Mouse (Mus musculus): Measurements from ENCODE around the gene Txndc12. TPM values are rescaled to one million over a fixed set of nuclear protein-coding genes. Genes with fewer than 3 reads are reported as not detected.
A peak's percentile ranks its signal among the peaks of the same experiment; 100 is the strongest.

Gene Txndc12
- total and polyA plus RNA-seq, 2 experiments = 19.4 to 41.4 TPM

DNA sequence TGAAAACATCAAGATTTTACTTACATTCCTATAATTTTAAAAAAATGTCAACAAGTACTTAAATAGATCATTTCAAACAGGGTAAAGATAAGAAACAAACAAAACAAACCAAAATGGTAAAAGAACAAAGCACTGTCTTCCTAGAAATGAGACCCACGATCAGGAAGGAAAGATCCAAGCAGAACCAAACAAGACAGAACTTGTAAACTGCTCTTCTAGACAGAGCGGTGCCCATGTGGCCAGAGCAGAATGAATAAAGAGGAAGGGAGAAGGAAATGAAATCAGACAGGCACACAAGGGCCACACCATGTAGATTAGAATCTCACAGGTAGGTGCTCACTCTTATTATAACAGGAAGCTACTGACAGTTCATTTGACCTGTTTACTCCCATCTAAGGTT, 7.8 kb upstream of the Txndc12 start:
- TF ChIP-seq CTCF (IDR thresholded peaks at IDR 0.05; ENCODE audit: low read depth, low read length) (no peak), POLR2A (IDR thresholded peaks at IDR 0.05; ENCODE audit: extremely low read depth, insufficient read depth, low read length) (no peak)
- 82% methylated on average over 2 of the region's 2 CpGs for WGBS
- DNase-seq (ENCODE audit: extremely low read depth, low read depth, low spot score) = no peak
- Histone ChIP-seq H3K36me3 (ENCODE audit: control insufficient read depth, insufficient read depth, low read length) (peaks cover 48% of the 10 kb centered on the region), H3K4me1 (ENCODE audit: control insufficient read depth, insufficient read depth, low read length) (peaks cover 2% of the 10 kb centered on the region; the same call in 1 of the 2 replicates), H3K4me3 (ENCODE audit: insufficient read depth, low read depth, low read length) (no peak overlapping the region), H3K27me3 (ENCODE audit: control insufficient read depth, insufficient read depth, low read length) (no peaks in the 10 kb centered on the region), H3K9ac (ENCODE audit: low read depth, low read length) (no peak overlapping the region), H3K79me2 (ENCODE audit: control insufficient read depth, insufficient read depth, low read length) (no peaks in the 10 kb centered on the region; the same call in 1 of the 2 replicates), H3K27ac (replicated peaks; ENCODE audit: insufficient read depth, low read depth, low read length) (no peak overlapping the region)

DNA sequence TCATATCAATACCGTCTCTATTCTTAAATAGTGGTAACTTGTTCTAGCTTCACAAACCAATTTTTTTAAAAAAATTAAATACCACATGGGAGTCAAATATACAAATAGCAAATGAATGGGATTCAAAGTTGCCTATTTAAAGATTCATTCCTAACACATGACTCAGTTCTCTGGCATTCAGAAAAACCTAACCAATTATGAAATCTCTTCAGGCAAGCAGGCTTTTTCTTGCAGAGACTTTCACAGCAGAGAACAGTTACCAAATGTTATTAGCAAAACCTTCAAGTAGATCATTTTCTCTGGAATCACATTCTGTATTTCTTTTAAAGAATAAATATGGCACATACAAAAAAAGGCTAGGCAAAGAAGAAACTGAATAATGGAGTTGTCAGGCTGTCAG, 3.7 kb upstream of the Txndc12 start:
- Histone ChIP-seq H3K9ac (ENCODE audit: low read depth, low read length) (no peak overlapping the region), H3K4me1 (ENCODE audit: control insufficient read depth, insufficient read depth, low read length) (peaks cover 8% of the 10 kb centered on the region), H3K27ac (replicated peaks; ENCODE audit: insufficient read depth, low read depth, low read length) (no peak overlapping the region), H3K79me2 (ENCODE audit: control insufficient read depth, insufficient read depth, low read length) (peaks cover 8% of the 10 kb centered on the region; the same call in 1 of the 2 replicates), H3K36me3 (ENCODE audit: control insufficient read depth, insufficient read depth, low read length) (peaks cover 21% of the 10 kb centered on the region), H3K27me3 (ENCODE audit: control insufficient read depth, insufficient read depth, low read length) (no peaks in the 10 kb centered on the region), H3K4me3 (ENCODE audit: insufficient read depth, low read depth, low read length) (no peak overlapping the region)
- DNase-seq (ENCODE audit: extremely low read depth, low read depth, low spot score) = no peak
- WGBS = 31% methylated on average over 1 of the region's 1 CpGs
- TF ChIP-seq CTCF (IDR thresholded peaks at IDR 0.05; ENCODE audit: low read depth, low read length) (no peak), POLR2A (IDR thresholded peaks at IDR 0.05; ENCODE audit: extremely low read depth, insufficient read depth, low read length) (no peak)

DNA sequence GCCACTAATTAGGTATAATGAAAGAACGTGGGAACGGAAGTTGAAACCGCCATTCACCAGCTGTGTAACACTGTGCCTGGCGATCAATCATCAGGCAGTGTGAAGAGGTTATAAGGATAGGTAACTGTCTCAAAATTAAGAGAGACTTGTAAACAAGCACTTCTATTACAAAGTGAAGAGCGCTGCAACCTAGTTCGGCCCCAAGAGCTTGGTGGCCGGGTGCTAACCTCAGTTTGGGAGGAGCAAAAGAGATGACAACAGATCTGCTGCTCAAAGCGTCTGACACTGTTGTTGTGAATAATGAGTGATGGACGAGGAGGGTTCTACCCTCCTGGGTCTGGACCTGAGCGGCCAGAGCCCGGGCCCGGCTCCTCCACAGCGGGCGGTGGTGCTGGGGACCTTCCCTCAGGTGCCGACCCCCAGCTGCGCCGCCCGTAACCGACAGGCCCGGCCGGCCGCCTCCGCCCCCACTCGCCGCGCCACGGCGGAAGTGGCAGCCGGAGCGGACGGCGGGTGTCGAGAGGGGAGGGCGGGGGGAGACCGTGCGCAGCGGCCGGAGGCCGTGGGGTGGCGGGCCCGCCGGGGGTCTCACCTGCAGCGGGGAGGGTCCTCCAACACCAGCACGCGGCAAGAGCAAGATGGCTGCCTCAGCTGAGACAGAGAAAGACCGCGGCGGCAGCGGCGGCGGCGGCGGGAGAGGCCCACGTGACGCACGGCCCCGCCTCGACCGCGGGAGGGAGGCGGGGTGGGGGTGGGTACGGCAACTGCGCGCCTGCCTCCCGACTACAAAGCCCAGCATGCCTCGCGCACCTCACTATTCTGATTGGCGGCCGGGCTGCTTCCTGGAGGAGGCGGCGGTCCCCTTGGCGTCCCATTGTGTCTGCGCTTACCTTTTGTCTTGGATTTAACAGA, 1.2 kb upstream of the Txndc12 start, which contains the start of gene Btf3l4:
TSS of gene Btf3l4 (minus strand) at position 699 of the 912 bp plus-strand sequence.
- no peaks in the 10 kb centered on the region for H3K27me3 ChIP-seq (ENCODE audit: control insufficient read depth, insufficient read depth, low read length)
- WGBS = 1% methylated on average over 65 of the region's 73 CpGs
- peak within 1 kb of the TSS; percentile 97 for H3K4me3 ChIP-seq (ENCODE audit: insufficient read depth, low read depth, low read length)
- peak within 1 kb of the TSS; percentile 95 for H3K27ac ChIP-seq (replicated peaks; ENCODE audit: insufficient read depth, low read depth, low read length)
- H3K36me3 ChIP-seq (ENCODE audit: control insufficient read depth, insufficient read depth, low read length) = peaks cover 10% of the 10 kb centered on the region
- TF ChIP-seq POLR2A (IDR thresholded peaks at IDR 0.05; ENCODE audit: extremely low read depth, insufficient read depth, low read length) = peak; percentile 49; the same call in 1 of the 2 replicates
- TF ChIP-seq CTCF (IDR thresholded peaks at IDR 0.05; ENCODE audit: low read depth, low read length) = no peak
- DNase-seq (ENCODE audit: extremely low read depth, low read depth, low spot score) = peak; percentile 80
- peak within 1 kb of the TSS; percentile 97 for H3K9ac ChIP-seq (ENCODE audit: low read depth, low read length)
- peaks cover 11% of the 10 kb centered on the region; the same call in 1 of the 2 replicates for H3K79me2 ChIP-seq (ENCODE audit: control insufficient read depth, insufficient read depth, low read length)
- peaks cover 9% of the 10 kb centered on the region for H3K4me1 ChIP-seq (ENCODE audit: control insufficient read depth, insufficient read depth, low read length)

- peak overlapping the region; percentile 97 for H3K4me3 ChIP-seq (ENCODE audit: insufficient read depth, low read depth, low read length)
- peaks cover 11% of the 10 kb centered on the region; the same call in 1 of the 2 replicates for H3K79me2 ChIP-seq (ENCODE audit: control insufficient read depth, insufficient read depth, low read length)
- DNase-seq (ENCODE audit: extremely low read depth, low read depth, low spot score) = peak; percentile 79
- peaks cover 9% of the 10 kb centered on the region for H3K4me1 ChIP-seq (ENCODE audit: control insufficient read depth, insufficient read depth, low read length)
- WGBS = under 1% methylated on average over 6 of the region's 6 CpGs
- TF ChIP-seq CTCF (IDR thresholded peaks at IDR 0.05; ENCODE audit: low read depth, low read length) = no peak
- no peak for TF ChIP-seq POLR2A (IDR thresholded peaks at IDR 0.05; ENCODE audit: extremely low read depth, insufficient read depth, low read length)
- peak overlapping the region; percentile 22 for H3K9ac ChIP-seq (ENCODE audit: low read depth, low read length)
- no peaks in the 10 kb centered on the region for H3K27me3 ChIP-seq (ENCODE audit: control insufficient read depth, insufficient read depth, low read length)
- H3K27ac ChIP-seq (replicated peaks; ENCODE audit: insufficient read depth, low read depth, low read length) = peak overlapping the region; percentile 77
- H3K36me3 ChIP-seq (ENCODE audit: control insufficient read depth, insufficient read depth, low read length) = peaks cover 8% of the 10 kb centered on the region
Measured at GRCm38 (mm10) chr4:108833828-108834114, 630 bp upstream of the Txndc12 start.

DNA sequence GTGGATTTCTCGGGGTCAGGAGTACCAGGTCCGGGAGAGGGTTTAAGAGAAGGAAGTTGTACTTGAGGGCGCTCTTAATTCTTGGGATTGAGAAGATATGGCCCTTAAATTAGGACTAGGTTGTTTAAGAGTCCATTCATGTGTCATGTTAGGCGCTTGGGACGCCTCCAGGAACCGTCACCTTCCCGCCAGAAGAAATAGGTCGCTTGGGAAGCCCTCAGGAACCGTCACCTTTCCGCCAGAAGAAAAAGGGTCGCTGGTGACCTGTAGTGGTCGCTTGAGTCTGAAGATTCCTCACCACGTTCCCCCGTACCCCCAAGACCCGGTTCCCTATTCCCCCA, 540 bp downstream of the Txndc12 start:
- H3K79me2 ChIP-seq (ENCODE audit: control insufficient read depth, insufficient read depth, low read length) = peaks cover 14% of the 10 kb centered on the region; the same call in 1 of the 2 replicates
- peaks cover 9% of the 10 kb centered on the region for H3K4me1 ChIP-seq (ENCODE audit: control insufficient read depth, insufficient read depth, low read length)
- DNase-seq (ENCODE audit: extremely low read depth, low read depth, low spot score) = no peak
- peak overlapping the region; percentile 72 for H3K4me3 ChIP-seq (ENCODE audit: insufficient read depth, low read depth, low read length)
- TF ChIP-seq CTCF (IDR thresholded peaks at IDR 0.05; ENCODE audit: low read depth, low read length) = no peak
- no peak for TF ChIP-seq POLR2A (IDR thresholded peaks at IDR 0.05; ENCODE audit: extremely low read depth, insufficient read depth, low read length)
- H3K27me3 ChIP-seq (ENCODE audit: control insufficient read depth, insufficient read depth, low read length) = no peaks in the 10 kb centered on the region
- 1% methylated on average over 15 of the region's 15 CpGs for WGBS
- peak overlapping the region; percentile 83 for H3K27ac ChIP-seq (replicated peaks; ENCODE audit: insufficient read depth, low read depth, low read length)
- peaks cover 1% of the 10 kb centered on the region for H3K36me3 ChIP-seq (ENCODE audit: control insufficient read depth, insufficient read depth, low read length)
- peak overlapping the region; percentile 84 for H3K9ac ChIP-seq (ENCODE audit: low read depth, low read length)

- Histone ChIP-seq H3K27me3 (ENCODE audit: control insufficient read depth, insufficient read depth, low read length) (no peaks in the 10 kb centered on the region), H3K36me3 (ENCODE audit: control insufficient read depth, insufficient read depth, low read length) (no peaks in the 10 kb centered on the region), H3K9ac (ENCODE audit: low read depth, low read length) (no peak overlapping the region), H3K4me3 (ENCODE audit: insufficient read depth, low read depth, low read length) (peak overlapping the region; percentile 72; the same call in 1 of the 2 replicates), H3K4me1 (ENCODE audit: control insufficient read depth, insufficient read depth, low read length) (peaks cover 9% of the 10 kb centered on the region), H3K79me2 (ENCODE audit: control insufficient read depth, insufficient read depth, low read length) (peaks cover 18% of the 10 kb centered on the region; the same call in 1 of the 2 replicates), H3K27ac (replicated peaks; ENCODE audit: insufficient read depth, low read depth, low read length) (0 out of 2 replicates have a peak overlapping the region, but pooled peaks have one; percentile 4)
- DNase-seq (ENCODE audit: extremely low read depth, low read depth, low spot score) = peak; percentile 71
- WGBS = 29% methylated on average over 3 of the region's 3 CpGs
- TF ChIP-seq POLR2A (IDR thresholded peaks at IDR 0.05; ENCODE audit: extremely low read depth, insufficient read depth, low read length) (no peak), CTCF (IDR thresholded peaks at IDR 0.05; ENCODE audit: low read depth, low read length) (no peak)
Measured at GRCm38 (mm10) chr4:108835496-108835895, 1.1 kb downstream of the Txndc12 start.

All from liver, adult 2 months (tissue).